Mouse (Mus musculus) gonadal fat pad, adult 2 months (tissue): ENCODE results near the gene 2900011O08Rik. TPM values are rescaled to one million over a fixed set of nuclear protein-coding genes. Genes with fewer than 3 reads are reported as not detected.

Experiments used
- DNase-seq: peaks from one replicate; pipeline ENCODE4 v3.0.0-alpha.2; 2012; ENCODE audit warnings: low read depth
- polyA plus RNA-seq: library from polyadenylated mRNA; depleted of rRNA; stranded (reverse); fragments of >200 nt; gene quantifications from 2 replicates; pipeline ENCODE4 v1.2.3, GENCODE M21; 2012; rRNA removed

2900011O08Rik gene
- polyA plus RNA-seq, 1 experiment = not detected

DNA sequence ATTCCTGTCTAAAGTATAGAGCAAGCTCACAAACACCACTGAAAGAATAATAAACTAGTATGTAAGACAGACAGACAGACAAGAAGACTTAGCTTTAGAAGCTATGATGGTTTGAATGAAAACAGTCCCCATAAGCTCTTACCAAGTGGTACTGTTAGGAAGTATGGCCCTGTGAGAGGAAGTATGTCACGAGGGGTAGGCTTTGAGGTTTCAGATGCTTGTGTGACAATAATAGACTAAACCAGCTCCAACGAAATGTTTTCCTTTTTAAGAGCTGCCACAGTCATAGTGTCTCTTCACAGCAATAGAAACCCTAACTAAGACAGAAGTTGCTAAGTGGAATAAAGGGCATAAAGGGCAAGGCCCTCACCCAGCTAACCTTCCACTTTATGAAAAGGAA is 148.6 kb downstream of the 2900011O08Rik start:
- no peak for DNase-seq

- DNase-seq = no peak
Measured at GRCm38 (mm10) chr16:14137976-14138561, 151.7 kb downstream of the 2900011O08Rik start.

GRCm38 (mm10) chr16:14139106-14139505 is 152.7 kb downstream of the 2900011O08Rik start:
- DNase-seq = no peak

DNA sequence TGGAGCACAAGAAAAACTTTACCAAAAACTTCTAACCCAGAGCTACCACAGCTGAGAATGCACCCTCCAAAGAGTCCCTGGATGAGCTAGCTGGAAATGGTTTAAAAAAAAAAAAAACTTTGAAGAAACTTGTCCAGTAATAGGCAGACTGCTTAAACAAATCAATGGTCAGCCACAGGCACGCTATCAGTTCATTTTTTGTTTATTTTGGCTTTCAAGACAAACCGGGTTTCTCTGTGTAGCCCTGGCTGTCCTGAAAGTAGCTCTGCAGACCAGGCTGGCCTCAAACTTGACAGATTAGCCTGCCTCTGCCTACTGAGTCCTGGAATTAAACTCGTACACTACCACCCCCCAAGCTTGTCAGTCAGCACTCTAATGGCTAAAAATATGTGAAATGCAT is 156.9 kb downstream of the 2900011O08Rik start:
- no peak for DNase-seq

- no peak for DNase-seq
Measured at GRCm38 (mm10) chr16:14147712-14148111, 161.3 kb downstream of the 2900011O08Rik start.

Other genes with a start within 250 kb of the 2900011O08Rik start
- 12.1 and 12.4 TPM in 2 replicates for gene Rrn3, start 205.9 kb upstream of the 2900011O08Rik start, polyA plus RNA-seq
- gene Ntan1, start 167.8 kb upstream of the 2900011O08Rik start, polyA plus RNA-seq = 44.4 and 49.5 TPM in 2 replicates
- 250 and 265 TPM in 2 replicates for gene Pdxdc1, start 83.5 kb upstream of the 2900011O08Rik start, polyA plus RNA-seq
- gene Mpv17l, start 83.4 kb upstream of the 2900011O08Rik start, polyA plus RNA-seq = 9.4 and 9.5 TPM in 2 replicates
- gene Ifitm7, start 284 bp downstream of the 2900011O08Rik start, polyA plus RNA-seq = 0.59 and 1.5 TPM in 2 replicates
- 38.8 and 40.1 TPM in 2 replicates for gene Nde1, start 176.7 kb downstream of the 2900011O08Rik start, polyA plus RNA-seq
- 15.0 and 15.6 TPM in 2 replicates for gene Marf1, start 176.7 kb downstream of the 2900011O08Rik start, polyA plus RNA-seq